Mouse (Mus musculus) cerebellum, adult 9-11 months (tissue): ENCODE measurements around the gene R3hdm2.

Experiments used
- DNase-seq: peaks from one replicate; pipeline ENCODE4 v3.0.0; 2022

R3hdm2 gene

GRCm38 (mm10) chr10:127380251-127380691 is at the start of gene R3hdm2:
Gene R3hdm2 (plus strand): TSS chr10:127380327.
- DNase-seq, result peak; percentile 93

- no peak for DNase-seq
Observed at GRCm38 (mm10) chr10:127332211-127332874, 47.8 kb upstream of the R3hdm2 start.

DNA sequence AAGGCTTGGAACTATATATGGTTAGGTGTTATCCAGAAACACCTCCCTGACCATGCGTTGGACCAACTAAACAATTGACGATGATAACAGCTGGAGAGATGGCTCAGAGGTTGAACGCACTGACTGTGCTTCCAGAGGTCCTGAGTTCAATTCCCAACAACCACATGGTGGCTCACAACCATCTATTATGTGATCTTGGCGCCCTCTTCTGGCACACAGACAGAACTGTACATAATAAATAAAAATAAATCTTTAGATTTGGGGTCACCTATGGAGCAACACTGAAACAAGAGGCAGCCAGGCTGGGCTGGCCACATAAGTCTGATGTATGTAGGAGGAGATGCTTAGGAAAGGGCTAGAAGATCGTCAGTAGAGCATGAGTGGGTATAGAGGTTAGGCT is 47.0 kb upstream of the R3hdm2 start:
- no peak for DNase-seq

GRCm38 (mm10) chr10:127335271-127335670 is 44.9 kb upstream of the R3hdm2 start:
- DNase-seq, result no peak

- no peak for DNase-seq
Observed at GRCm38 (mm10) chr10:127336952-127337351, 43.2 kb upstream of the R3hdm2 start.

DNA sequence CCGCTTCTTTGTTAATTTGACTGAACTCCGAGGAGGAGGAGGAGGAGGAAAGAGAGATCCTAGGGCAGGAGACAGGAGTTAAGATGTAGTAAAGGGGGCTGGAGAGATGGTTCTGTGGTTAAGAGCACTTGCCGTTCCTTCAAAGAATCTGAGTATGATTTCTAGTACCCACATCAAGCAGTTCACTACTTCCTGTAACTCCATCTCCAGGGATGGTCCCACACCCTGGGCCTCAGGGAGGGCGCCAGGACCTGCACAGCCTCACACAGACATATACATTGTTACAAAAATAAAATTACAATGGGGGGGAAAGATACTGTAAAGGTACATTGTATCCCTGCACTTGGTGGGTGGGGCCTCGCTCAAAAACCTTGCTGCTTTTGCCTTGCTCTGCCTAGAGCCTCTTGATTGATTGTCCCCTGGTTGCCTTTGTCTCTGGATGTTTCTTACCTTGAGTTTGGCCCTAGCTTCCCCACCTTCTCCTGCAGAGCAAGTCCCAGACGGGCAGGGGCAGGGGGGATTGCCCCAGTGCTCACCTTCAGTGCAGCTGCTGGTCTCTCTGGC is 42.5 kb upstream of the R3hdm2 start:
- no peak for DNase-seq

DNA sequence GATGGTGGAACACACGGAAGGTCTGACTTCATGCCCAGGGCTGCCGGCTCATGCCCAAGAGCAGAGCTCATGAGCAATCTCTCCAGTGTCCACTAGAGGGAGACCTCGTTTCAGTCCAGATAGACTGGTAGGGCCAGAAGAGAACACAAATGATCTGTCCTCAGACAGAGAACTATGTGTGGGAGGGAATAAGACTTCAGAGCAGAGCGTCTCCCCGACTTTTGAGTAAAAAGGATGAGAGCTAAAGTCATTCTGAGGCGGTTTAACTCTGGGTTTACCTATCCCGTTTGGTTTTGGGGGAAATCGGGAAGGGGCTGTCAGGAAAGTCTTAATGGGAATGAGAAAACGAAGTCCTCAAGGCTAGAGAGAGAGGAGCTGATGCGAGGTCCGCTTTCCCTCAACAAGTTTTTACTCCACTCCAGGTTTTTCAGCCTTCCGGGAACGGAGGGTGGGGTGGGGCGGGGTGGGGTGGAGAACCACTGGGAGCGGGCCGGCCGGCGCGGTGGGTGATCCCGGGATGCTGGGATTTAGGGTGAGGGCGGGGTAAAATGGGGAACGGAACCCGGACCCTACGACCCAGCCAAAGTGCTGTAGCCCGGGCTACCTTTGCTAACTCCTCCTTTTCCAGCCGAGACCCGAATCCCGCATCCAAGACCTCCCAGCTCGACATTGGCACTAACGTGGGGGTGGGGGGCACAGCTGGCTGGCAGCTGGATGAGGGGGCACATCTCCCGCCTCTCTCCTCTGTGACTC is 41.0 kb upstream of the R3hdm2 start:
- peak; percentile 88 for DNase-seq

GRCm38 (mm10) chr10:127339683-127340576 is 40.2 kb upstream of the R3hdm2 start:
- DNase-seq, result no peak

DNA sequence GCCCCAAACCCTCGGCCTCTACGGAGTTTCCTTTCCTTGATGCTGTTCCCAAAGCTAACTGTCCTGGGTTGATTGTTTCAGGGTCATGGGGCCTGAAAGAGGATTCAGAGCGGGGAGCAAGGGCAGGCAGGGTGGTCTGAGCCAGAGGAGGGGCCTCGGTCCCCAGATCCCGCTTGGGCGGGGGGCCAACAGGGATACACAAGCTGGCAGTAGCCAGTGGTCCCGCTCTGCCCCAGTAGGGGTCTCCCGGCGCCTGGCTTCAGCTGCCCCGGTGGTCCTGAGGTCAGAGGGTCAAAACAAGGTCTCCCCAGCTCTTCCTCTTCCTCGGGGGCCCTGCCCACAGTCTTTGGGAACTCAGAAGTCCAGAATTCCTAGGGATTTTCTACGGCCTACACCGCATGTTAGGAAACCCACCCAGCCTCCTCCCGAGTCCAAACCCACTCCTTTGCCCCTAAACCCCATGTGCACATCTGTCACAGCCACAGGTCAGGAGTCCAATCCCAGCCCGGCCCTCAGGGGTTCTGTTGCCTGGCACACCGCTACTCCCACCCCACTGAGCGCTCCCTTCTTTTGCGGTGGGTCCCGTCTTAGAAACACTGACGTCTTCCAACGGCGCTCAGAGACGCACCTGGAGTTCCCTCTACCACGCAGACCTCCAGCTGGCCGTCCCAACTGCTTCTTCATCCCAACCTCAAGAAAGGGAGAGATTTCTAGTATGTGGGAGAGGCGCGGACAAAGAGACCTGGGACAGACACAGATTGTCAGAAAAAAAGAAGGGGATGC is 39.4 kb upstream of the R3hdm2 start:
- DNase-seq, result no peak

DNA sequence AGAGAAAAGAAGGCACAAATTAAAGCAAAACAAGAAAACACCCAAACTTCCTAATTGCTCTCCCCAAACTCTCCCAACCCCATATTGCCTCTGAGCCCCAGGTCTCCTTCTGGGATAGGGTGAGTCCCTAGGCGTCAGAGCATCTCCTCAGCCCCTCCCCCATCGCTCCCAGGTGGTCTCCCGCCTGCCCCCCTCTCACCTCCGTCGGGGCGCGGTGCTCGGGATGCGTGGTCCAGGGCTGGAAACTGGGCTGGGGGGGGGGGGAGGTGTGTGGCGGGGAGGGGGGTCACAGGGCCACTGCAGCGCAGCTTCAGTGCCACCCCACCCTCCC is 38.8 kb upstream of the R3hdm2 start:
- no peak for DNase-seq

DNA sequence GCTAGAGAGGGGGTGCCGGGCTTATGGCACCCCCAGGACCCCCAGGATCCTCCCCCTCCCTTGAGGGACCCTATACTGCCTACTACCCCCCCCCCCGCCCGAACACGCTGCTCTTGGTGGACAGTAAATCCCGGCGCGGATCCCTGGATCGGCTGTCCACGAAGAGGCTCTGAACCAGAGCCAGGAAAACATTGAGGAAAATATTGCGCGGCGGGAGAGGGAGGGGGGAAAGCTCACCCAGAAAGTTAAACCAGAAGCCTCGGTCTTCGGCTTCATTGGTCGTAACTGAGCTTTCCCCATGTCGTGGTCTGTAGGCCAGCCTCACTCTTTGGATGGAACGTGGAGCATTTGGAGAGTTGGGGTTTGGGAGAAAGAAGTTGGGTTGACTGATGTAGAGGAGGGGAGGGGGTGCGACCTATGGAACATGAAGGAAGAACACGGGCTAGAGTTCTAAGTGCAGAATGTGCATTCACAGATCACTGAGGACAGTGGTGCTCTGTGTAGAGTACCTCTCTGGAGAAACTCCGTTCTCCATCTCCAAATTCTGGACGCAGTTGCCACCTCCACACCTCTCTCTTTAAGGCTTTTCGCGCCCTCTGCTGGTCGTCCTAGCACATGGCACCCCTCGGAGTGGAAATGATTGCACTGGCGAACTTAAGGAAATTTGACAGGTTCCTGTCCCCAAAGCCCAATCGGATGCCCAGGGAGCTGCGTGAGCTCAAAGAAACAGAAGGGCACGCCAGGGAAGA is 38.1 kb upstream of the R3hdm2 start, which contains the start of gene Gli1:
Gene Gli1 (minus strand): TSS at position 84 of the 749 bp plus-strand sequence.
- peak; percentile 81 for DNase-seq

DNA sequence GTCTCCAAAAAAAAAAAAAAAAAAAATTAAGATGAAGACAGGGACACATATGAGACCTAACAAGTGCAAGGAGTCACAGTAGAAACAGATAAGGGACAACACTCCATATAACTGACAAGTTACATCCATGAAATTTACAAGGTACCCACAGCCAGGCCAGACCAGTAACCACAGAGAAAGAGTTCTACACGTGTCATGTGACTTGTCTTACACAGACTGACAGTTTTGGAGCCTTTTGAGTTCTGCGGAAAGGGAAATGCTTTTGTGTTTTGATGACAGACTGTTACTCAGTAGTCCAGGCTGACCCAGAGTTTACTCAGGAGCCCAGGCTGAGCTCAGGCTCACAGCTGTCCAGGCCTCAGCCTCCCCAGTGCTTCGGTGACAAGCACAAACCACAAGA is 37.1 kb upstream of the R3hdm2 start:
- DNase-seq, result no peak

DNA sequence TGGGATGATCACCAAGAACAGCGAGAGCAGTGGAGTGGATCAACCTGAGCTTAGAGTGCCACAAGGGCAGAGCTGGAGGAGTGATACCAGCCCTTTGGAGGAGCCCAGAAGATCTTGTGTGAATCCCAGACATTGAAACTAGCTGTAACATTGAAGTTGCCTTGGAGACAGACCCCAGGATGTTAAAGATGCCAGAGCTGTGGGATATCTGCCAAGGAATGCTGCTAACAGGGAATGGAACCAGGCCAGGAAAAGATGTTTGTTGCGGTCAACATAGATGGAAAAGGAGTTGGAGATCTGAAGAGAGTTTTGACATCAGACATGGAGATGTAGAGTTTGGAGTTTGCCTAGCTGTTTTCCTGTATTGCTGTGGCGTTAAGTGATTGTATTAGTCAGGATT is 34.0 kb upstream of the R3hdm2 start:
- no peak for DNase-seq

GRCm38 (mm10) chr10:127348957-127349356 is 31.2 kb upstream of the R3hdm2 start:
- DNase-seq, result no peak

GRCm38 (mm10) chr10:127349810-127350209 is 30.3 kb upstream of the R3hdm2 start:
- DNase-seq, result no peak

DNA sequence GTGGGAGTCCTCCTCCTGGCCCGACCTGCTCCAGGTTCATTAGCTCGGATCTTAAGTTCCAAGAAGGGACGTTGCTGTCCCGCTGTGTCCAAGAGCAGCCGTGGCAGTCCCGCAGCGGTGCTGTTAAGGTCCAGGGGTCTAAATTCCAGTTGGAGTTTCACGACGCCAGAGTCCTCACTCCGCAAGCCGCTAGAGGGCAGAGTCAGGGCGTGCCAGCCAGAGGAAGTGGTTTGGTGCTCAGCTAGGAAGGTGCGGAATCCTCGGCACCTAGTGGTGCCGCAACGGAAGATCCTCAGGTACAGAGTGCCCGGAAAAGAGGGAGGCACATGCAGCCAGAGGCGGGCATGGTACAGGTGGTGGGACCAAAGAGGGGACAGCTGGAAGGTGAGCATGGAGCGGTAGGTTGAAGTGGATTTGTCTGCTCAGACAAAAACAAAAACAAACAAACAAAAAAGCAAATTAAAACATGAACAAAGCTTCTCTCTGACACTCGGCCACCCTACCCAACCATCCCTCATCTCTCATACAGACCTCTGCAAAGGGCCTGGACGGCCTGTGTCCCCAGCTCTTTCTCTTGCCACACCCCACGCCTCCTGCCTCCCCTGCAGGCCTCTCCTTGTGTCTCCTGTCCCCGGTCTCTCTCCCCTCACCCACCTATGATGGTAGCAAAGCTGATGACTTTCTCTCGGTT is 29.4 kb upstream of the R3hdm2 start:
- peak; percentile 76 for DNase-seq

GRCm38 (mm10) chr10:127351285-127351595 is 28.9 kb upstream of the R3hdm2 start:
- no peak for DNase-seq

- DNase-seq, result no peak
Observed at GRCm38 (mm10) chr10:127351719-127352118, 28.4 kb upstream of the R3hdm2 start.

DNA sequence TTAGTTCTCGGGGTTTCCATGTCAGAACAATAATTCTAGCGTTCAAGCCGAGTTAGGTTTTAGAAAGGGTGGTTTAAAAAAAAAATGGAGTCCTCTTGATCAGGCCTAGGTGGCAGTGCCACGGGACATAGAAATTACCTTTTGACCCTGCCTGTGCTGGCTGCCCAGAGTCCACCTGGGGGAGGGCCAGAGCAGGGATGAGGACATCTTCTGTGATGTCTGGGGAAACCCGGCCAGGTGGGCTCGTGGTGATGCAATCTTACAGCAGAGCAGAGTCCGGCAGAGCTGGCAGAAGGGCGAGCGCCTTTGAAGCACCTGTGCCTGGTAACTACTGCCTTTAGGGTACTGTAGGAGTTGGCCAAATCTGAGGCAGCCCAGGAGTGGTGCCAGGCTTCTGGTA is 27.9 kb upstream of the R3hdm2 start:
- no peak for DNase-seq

DNA sequence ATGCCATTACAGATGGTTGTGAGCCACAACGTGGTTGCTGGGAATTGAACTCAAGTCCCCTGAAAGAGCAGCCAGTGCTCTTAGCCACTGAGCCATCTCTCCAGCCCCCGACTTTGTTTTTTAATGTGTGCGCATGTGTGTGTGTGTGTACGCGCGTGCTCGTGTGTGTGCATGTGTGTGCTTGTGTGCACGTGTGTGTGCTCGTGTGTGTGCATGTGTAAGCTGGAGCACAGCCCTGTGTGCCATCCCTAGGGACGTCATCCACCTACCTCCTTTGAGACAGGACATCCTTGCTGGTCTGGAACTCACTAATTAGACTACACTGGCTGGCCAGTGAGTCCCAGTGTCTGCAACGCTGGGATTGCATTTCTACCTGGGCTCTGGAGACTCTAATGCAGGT is 27.4 kb upstream of the R3hdm2 start:
- no peak for DNase-seq
